Mouse (Mus musculus): ENCODE measurements around the gene Etfdh. TPM values are rescaled to one million over a fixed set of nuclear protein-coding genes. Genes with fewer than 3 reads are reported as not detected.

Etfdh gene
- total RNA-seq (2022), result 100 to 1,000 TPM; 563 to 663 (median 598) TPM

DNA sequence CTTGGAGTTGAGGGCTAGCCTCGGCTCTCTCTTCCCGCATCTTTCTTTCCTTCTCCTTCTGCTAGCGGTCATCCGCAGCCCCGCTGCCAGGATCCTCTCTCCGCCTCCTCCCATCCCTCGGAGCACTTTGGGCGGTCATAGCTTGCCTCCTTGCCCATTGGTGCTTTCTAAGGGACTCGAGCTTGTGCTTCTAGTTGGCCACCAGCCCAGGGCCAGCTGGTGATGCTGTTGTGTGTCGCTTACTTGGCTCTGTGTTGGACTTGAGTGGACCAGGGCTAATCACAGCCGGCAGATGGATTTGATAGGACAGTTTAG, at the start of gene Etfdh:
Etfdh (minus strand) TSS at position 85 of the 315 bp plus-strand sequence.
- peak; percentile 51 for DNase-seq (ENCODE audit: low spot score)

DNA sequence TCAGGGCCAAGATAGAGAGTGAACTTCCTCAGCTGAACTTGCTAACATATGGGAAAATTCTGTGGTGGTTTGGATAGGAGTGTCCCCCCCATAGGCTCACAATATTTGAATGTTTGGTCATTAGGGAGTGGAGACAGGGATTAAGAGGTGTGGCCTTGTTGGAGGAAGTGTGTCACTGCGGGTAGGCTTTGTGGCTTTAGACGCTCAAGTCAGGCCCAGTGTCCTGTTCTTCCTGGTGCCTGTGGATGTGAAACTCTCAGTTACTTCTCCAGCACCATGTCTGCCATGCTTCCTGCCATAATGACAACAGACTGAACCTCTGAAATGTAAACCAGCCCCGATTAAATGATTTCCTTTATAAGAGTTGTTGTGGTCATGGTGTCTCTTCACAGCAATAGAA, 47.1 kb upstream of the Etfdh start:
- DNase-seq (ENCODE audit: low spot score), result no peak

GRCm38 (mm10) chr3:79674641-79675040, 45.3 kb upstream of the Etfdh start:
- DNase-seq (ENCODE audit: low spot score), result no peak

DNA sequence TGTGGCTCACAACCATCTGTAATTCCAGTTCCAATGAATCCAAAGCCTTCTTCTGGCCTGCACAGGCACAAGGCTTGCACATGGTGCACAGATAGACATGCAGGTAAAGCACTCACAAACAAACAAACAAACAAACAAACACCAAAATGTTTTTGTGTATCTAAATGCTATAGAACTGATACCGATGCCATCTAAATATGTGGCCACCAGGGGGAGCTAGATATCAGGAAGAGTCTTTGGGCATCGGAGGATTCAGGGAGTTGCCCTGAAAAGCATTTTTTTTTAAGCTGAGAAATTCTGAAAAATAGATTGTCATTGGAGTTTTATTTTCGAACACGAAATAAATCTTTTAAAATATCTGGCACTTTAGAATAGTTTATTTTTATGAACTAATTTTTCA, 43.8 kb upstream of the Etfdh start:
- DNase-seq (ENCODE audit: low spot score), result peak; percentile 51

DNA sequence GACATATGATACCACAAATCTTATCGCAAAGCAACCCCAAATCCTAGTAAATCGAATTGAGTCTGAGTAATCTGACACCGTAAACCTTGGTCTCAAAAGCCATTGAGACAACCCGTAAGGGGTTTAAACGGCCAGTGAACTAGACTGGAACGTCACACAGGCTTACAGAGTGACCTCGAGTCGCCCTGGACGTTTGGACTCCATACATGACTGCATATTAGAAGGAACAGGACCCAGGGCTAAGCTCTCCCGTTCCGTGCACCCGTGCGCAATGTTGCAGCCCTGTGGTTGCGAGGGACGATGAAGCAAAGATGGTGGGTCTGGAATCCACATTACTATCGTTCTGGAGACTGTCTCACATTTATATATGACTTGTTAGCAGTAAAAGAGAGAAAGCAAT, 42.9 kb upstream of the Etfdh start:
- DNase-seq (ENCODE audit: low spot score), result no peak

DNA sequence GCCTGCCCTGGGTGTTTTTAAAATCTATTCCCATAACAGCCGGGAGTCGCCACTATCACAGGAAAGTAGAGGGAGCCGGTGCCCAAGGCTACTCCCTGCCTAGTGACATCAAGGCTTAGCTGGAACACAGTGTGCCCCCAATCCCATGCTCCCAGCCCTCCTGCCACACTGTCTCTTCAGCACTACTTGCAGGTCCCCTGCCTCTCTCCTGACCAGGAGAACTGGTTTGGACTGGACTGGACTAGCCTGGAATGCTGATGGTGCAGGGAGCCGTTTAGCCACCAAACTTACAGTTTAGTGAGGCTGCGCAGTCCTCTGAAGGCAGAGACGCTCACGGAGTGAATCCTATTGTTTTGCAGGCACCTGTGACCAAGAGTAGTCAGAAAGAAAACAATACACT, 41.3 kb upstream of the Etfdh start:
- DNase-seq (ENCODE audit: low spot score), result no peak

DNA sequence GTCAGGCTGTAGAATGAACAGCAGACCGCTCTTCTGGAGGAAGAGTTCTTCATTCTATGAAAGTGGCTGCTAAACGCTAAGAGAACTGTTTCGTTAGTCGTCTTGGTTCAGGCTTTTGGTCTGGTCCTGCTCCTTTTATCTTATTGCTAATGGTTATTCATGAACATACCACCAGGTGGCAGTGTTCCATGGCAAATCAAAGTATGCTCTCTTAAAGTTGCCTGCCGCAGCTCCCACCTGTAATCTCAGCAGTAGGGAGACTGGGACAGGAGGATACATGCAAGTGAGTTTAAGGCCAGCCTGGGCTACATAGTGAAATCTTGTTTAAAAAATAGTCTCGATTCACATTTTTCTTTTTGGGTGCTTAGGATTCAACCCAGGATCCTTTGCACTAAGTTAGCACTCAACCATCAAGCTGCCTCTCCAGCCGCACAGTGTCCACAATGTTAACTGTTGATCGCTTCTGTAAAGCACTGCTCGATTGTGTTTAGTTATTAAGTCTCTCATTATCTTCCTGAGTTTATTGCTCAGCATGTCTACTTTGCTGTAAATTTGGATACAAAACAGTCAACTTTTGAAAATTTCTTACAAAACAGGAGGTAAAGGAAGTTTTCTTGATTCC, 35.6 kb upstream of the Etfdh start:
- peak; percentile 46 for DNase-seq (ENCODE audit: low spot score)

- DNase-seq (ENCODE audit: low spot score), result no peak
Observed at GRCm38 (mm10) chr3:79656682-79657081, 27.4 kb upstream of the Etfdh start.

DNA sequence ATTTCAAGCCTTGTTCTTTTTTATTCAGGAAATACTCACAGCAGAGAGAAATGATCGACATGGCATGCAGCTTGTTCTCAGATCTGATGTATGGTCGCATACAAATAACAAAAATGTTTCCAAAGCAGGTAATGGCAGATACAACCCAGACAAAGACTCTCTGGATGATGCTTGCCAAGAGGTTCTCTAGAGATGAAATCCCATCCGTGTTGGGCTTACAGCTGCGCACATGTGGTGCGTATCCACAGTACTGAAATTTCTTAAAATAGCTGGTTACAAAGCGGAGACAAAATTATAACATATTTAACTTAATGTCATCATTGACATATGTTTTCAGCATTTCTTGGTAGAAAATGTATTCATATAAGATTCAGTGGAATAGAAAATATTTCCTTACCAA, 22.8 kb upstream of the Etfdh start:
- DNase-seq (ENCODE audit: low spot score), result no peak

- peak; percentile 97 for DNase-seq (ENCODE audit: low spot score)
Observed at GRCm38 (mm10) chr3:79628561-79629415, 512 bp downstream of the Etfdh start, which contains the start of gene 4930579G24Rik. Gene 4930579G24Rik (plus strand): TSS chr3:79629079.

- no peak for DNase-seq (ENCODE audit: low spot score)
Observed at GRCm38 (mm10) chr3:79628182-79628560, 1.1 kb downstream of the Etfdh start.

DNA sequence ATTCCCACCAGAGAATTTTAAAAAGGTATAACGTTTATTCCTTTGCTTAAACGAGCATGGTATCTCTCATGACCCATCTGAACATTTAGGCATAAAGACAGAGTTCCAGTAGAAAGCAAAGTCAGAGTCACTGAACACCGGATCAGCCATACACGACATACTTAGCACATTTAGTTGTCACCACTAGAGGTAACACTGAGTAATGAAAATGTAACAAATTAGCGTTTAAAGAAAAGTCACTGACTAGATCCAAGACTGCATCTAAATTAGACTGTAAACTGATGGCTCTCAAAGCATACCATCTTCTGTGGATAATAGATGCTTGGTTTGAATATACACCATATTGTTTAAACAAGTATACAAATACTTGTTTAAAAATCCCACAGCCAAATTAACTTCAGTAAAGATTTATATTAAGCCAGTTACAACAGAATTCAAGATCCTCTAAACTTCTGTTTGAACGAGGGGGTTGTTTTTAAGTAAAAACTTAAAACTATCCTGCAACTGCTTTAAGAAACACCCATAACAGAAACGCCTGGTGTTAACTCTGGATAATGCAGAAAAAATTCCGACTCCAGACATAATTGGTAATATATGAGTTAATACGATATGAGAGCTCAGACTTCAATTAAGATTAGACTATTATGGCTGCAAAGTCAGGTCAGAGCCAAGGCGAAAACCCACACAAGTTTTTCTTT, 1.7 kb downstream of the Etfdh start:
- no peak for DNase-seq (ENCODE audit: low spot score)

DNA sequence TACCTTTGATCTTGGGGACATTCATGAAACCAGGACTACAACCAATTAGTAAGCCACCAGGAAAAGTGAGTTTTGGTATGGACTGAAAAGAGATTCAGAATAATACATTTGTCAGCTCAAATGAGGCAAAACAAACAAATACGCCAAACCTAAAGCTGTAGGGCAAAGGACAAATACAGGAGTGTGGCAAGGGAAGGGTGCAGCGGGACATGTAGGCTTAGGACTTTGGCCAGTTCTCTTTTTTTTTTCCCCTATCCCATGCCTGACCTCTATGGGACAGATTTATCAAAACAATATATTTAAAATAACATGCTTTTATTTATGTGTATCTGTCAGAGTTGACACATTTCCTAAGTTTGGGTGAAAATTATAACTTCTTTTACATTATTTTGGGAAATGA, 19.4 kb downstream of the Etfdh start:
- no peak for DNase-seq (ENCODE audit: low spot score)

- no peak for DNase-seq (ENCODE audit: low spot score)
Observed at GRCm38 (mm10) chr3:79595468-79595867, 33.8 kb downstream of the Etfdh start.

DNA sequence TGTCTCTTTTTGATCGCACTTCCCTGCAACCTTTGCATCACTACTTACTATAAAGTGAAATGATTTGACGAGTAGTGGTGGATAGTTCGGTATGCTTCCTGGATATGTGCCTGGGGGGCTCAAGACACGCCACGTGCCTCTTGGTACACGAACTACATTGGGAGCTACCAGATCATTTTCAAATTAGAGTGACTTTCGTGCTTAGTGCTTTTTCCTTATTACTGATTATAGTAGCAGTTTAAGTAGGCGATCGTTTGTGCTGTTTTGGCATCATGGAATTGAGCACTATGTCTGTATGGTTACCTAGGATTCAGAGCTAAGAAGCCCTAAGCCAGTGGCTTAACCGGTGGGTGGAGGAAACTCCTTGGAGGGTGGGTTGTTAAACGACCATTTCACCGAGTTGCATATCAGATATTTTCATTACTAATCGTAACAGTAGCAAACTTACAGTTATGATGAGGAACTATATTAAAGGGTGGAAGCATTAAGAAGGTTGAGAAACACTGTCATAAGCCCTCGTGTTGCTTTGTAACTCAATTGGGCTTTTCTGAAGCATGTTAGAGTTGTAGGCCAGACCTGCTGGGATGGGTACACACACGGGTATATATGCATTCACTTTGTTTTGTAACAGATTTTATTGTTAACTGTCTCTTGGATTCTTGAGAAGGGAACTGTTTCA, 37.4 kb downstream of the Etfdh start:
- no peak for DNase-seq (ENCODE audit: low spot score)

DNA sequence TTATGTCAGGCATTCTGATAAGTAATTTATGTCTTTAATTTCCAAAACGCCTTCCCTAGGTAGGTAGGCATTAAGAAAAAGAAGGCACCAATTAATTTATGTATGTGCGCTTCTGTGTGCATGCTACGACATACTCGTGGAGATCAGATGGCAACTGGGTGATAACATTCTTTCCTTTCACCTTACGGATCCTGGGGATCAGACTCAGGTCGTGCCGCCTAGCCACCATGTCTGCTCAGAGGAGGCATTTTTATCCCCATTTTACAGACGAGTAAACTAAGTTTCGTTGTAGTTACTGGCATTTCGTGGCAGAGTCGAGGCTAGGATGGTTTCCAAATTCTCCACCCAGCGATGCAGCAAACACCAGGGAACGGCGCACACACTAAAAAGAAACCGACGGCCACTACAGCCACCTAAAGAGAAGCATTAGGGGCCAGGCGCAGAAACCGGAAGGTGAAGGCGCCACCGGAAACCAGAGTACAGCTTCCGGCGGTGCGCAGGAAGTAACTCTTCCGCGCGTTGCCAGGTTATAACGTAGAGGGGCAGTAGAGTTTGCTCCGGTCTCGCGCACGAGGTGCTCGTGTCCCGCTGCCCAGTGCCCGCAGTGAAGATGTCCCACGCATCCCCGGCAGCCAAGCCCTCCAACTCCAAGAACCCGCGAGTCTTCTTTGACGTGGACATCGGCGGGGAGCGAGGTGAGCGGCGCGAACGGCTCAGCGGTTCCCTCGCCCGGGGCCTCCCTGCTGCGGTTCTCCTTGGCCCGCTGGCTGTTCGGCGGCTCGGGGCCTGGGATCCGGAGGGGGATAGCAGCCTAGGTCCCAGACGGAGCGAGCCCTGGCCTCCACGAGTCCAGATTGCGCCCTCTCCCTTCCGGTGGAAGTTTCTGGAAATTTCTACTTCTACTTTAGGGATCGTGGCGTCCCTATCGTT, 38.2 kb downstream of the Etfdh start, which contains the start of gene Ppid:
Ppid (plus strand) TSS at position 480 of the 930 bp plus-strand sequence.
- peak; percentile 76 for DNase-seq (ENCODE audit: low spot score)

- no peak for DNase-seq (ENCODE audit: low spot score)
Observed at GRCm38 (mm10) chr3:79589671-79590070, 39.6 kb downstream of the Etfdh start.

DNA sequence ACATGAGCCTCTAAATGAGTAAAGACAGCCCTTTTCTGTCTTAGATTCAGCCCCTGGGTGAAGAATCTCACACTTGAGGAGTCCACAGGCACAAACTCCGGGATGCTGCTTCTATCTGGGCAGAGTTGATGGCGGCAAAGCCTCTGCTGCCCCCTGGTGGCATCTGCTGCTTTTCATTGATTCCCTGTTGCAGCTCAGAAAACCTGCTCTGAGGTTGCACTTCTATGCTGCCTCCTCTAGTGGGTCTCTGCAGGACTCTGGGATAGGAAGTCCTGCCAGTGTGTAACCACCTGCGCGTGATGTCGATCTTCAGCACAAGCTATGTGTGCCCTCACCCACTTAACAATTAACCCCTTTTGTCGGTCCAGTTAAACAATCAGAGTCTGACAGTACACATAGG, 42.5 kb downstream of the Etfdh start:
- peak; percentile 90 for DNase-seq (ENCODE audit: low spot score)

GRCm38 (mm10) chr3:79579891-79580575, 49.3 kb downstream of the Etfdh start:
- no peak for DNase-seq (ENCODE audit: low spot score)

- no peak for DNase-seq (ENCODE audit: low spot score)
Observed at GRCm38 (mm10) chr3:79578164-79578563, 51.1 kb downstream of the Etfdh start.
